Mouse (Mus musculus) heart, embryonic 15.5 days (tissue): ENCODE results near the gene Wipf2. TPM values are rescaled to one million over a fixed set of nuclear protein-coding genes. Genes with fewer than 3 reads are reported as not detected.
"Not testable (repeated sequence)": the region's sequence is repeated elsewhere in the genome, so short reads cannot be mapped to it uniquely, and the experiment has no call there.

Source experiments
- ATAC-seq: fragments of 200-750 bp; cut with Nextera tagmentation; replicated peaks from 2 replicates; pipeline ENCODE4 v1.8.0; 2017; ENCODE audit warnings: low read depth, moderate TSS enrichment; ENCODE audit not compliant: insufficient number of reproducible peaks, insufficient read depth, low FRiP score
- H3K27ac ChIP-seq: fragments of 300-500 bp; sonication (generic); 2 replicates; pipeline ENCODE4 v1.5.1; 2015; ENCODE audit warnings: mild to moderate bottlenecking, inconsistent platforms
- H3K27me3 ChIP-seq: fragments of 300-500 bp; sonication (generic); 2 replicates; pipeline ENCODE4 v1.6.1; 2015; ENCODE audit warnings: inconsistent platforms
- H3K36me3 ChIP-seq: fragments of 300-500 bp; sonication (generic); 2 replicates; pipeline ENCODE4 v1.6.1; 2015; ENCODE audit warnings: mild to moderate bottlenecking, inconsistent platforms
- H3K4me1 ChIP-seq: fragments of 300-500 bp; sonication (generic); replicated peaks from 2 replicates; pipeline ENCODE4 v1.6.1; 2015; ENCODE audit warnings: inconsistent platforms
- H3K4me2 ChIP-seq: fragments of 300-500 bp; sonication (generic); 2 replicates; pipeline ENCODE4 v1.6.1; 2015; ENCODE audit warnings: inconsistent platforms, mild to moderate bottlenecking, moderate library complexity
- H3K4me3 ChIP-seq: fragments of 300-500 bp; sonication (generic); 2 replicates; pipeline ENCODE4 v1.5.1; 2015; ENCODE audit warnings: mild to moderate bottlenecking, inconsistent platforms
- H3K9ac ChIP-seq: fragments of 300-500 bp; sonication (generic); 2 replicates; pipeline ENCODE4 v1.6.1; 2015; ENCODE audit warnings: mild to moderate bottlenecking, inconsistent platforms
- H3K9me3 ChIP-seq: fragments of 300-500 bp; sonication (generic); replicated peaks from 2 replicates; pipeline ENCODE4 v1.6.1; 2016; ENCODE audit warnings: inconsistent platforms
- WGBS: fragments of 180-500 bp; shearing (Covaris S2); methylation state at CpG from one replicate; pipeline ENCODE4 v1.1.7; 2015; ENCODE audit warnings: mixed read lengths; 5-methylcytosine and 5-hydroxymethylcytosine counted together
- polyA plus RNA-seq: library from polyadenylated mRNA; unstranded; fragments of >200 nt; fragmentation: Nextera tagmentation; extraction: Ambion mirVana; gene quantifications from 2 replicates; pipeline ENCODE4 v1.2.1, GENCODE M21; 2015

Gene Wipf2
- polyA plus RNA-seq = 2.2 and 2.8 TPM in 2 replicates

GRCm38 (mm10) chr11:98863028-98863750, at the start of gene Wipf2:
TSS of gene Wipf2 (plus strand) at chr11:98863638.
- 7% methylated on average over 39 of the region's 41 CpGs for WGBS
- H3K36me3 ChIP-seq = peaks cover 12% of the 10 kb centered on the region; the same call in 1 of the 2 replicates
- peak; percentile 86 for ATAC-seq
- H3K27me3 ChIP-seq = no peaks in the 10 kb centered on the region
- peak within 1 kb of the TSS; percentile 83 for H3K4me3 ChIP-seq
- no peaks in the 10 kb centered on the region for H3K9me3 ChIP-seq
- peak within 1 kb of the TSS; percentile 89 for H3K27ac ChIP-seq
- H3K4me1 ChIP-seq = peaks cover 16% of the 10 kb centered on the region
- H3K9ac ChIP-seq = peak within 1 kb of the TSS; percentile 85
- H3K4me2 ChIP-seq = peak within 1 kb of the TSS; percentile 83

- Histone ChIP-seq H3K27ac (no peak overlapping the region), H3K9ac (no peak overlapping the region), H3K4me3 (no peak overlapping the region), H3K27me3 (no peaks in the 10 kb centered on the region), H3K9me3 (no peaks in the 10 kb centered on the region), H3K4me1 (peaks cover 4% of the 10 kb centered on the region; the same call in 1 of the 2 replicates), H3K36me3 (peaks cover 83% of the 10 kb centered on the region), H3K4me2 (no peak overlapping the region)
- WGBS = 85% methylated on average over 1 of the region's 1 CpGs
- no peak for ATAC-seq
Observed at GRCm38 (mm10) chr11:98816706-98817239, 46.7 kb upstream of the Wipf2 start.

- no peaks in the 10 kb centered on the region for H3K9me3 ChIP-seq
- H3K27me3 ChIP-seq = no peaks in the 10 kb centered on the region
- no peak overlapping the region for H3K4me3 ChIP-seq
- H3K4me2 ChIP-seq = no peak overlapping the region
- no peak overlapping the region for H3K27ac ChIP-seq
- ATAC-seq = no peak
- 88% methylated on average over 5 of the region's 5 CpGs for WGBS
- peaks cover 73% of the 10 kb centered on the region for H3K36me3 ChIP-seq
- H3K4me1 ChIP-seq = no peaks in the 10 kb centered on the region
- no peak overlapping the region for H3K9ac ChIP-seq
Observed at GRCm38 (mm10) chr11:98820968-98821367, 42.5 kb upstream of the Wipf2 start.

GRCm38 (mm10) chr11:98826071-98826470, 37.4 kb upstream of the Wipf2 start:
- not testable (repeated sequence) for H3K4me1 ChIP-seq, ATAC-seq
- WGBS = 100% methylated on average over 2 of the region's 2 CpGs

GRCm38 (mm10) chr11:98827877-98828276, 35.6 kb upstream of the Wipf2 start:
- H3K9ac ChIP-seq = no peak overlapping the region
- 84% methylated on average over 2 of the region's 2 CpGs for WGBS
- ATAC-seq = no peak
- no peak overlapping the region for H3K4me3 ChIP-seq
- no peaks in the 10 kb centered on the region for H3K9me3 ChIP-seq
- no peaks in the 10 kb centered on the region for H3K4me1 ChIP-seq
- no peak overlapping the region for H3K27ac ChIP-seq
- H3K27me3 ChIP-seq = no peaks in the 10 kb centered on the region
- no peak overlapping the region for H3K4me2 ChIP-seq
- H3K36me3 ChIP-seq = peaks cover 86% of the 10 kb centered on the region

More at GRCm38 (mm10) chr11:98826071-98826470, 37.4 kb upstream of the Wipf2 start:
- peaks cover 81% of the 10 kb centered on the region for H3K36me3 ChIP-seq
- H3K27ac ChIP-seq, H3K9me3 ChIP-seq, H3K27me3 ChIP-seq, H3K9ac ChIP-seq, H3K4me2 ChIP-seq, H3K4me3 ChIP-seq: not testable (repeated sequence)

GRCm38 (mm10) chr11:98829091-98829775, 34.2 kb upstream of the Wipf2 start:
- Histone ChIP-seq H3K27me3 (no peaks in the 10 kb centered on the region), H3K4me2 (no peak overlapping the region), H3K27ac (no peak overlapping the region), H3K36me3 (peaks cover 87% of the 10 kb centered on the region), H3K4me3 (no peak overlapping the region), H3K9ac (no peak overlapping the region), H3K9me3 (no peaks in the 10 kb centered on the region), H3K4me1 (no peaks in the 10 kb centered on the region)
- no peak for ATAC-seq
- WGBS = 70% methylated on average over 12 of the region's 12 CpGs

GRCm38 (mm10) chr11:98829875-98830274, 33.6 kb upstream of the Wipf2 start:
- Histone ChIP-seq H3K27ac (no peak overlapping the region), H3K36me3 (peaks cover 89% of the 10 kb centered on the region), H3K9me3 (no peaks in the 10 kb centered on the region), H3K27me3 (no peaks in the 10 kb centered on the region), H3K4me3 (no peak overlapping the region), H3K4me2 (no peak overlapping the region), H3K4me1 (no peaks in the 10 kb centered on the region), H3K9ac (no peak overlapping the region)
- no peak for ATAC-seq
- WGBS = 70% methylated on average over 4 of the region's 4 CpGs

GRCm38 (mm10) chr11:98835296-98835695, 28.1 kb upstream of the Wipf2 start:
- 54% methylated on average over 5 of the region's 5 CpGs for WGBS
- no peak overlapping the region for H3K4me3 ChIP-seq
- H3K36me3 ChIP-seq = peaks cover 44% of the 10 kb centered on the region
- no peak overlapping the region for H3K4me2 ChIP-seq
- H3K9ac ChIP-seq = no peak overlapping the region
- no peak overlapping the region for H3K27ac ChIP-seq
- peaks cover 31% of the 10 kb centered on the region for H3K4me1 ChIP-seq
- H3K27me3 ChIP-seq = peaks cover 25% of the 10 kb centered on the region
- H3K9me3 ChIP-seq = no peaks in the 10 kb centered on the region
- no peak for ATAC-seq

- no peak overlapping the region for H3K4me3 ChIP-seq
- no peak overlapping the region for H3K4me2 ChIP-seq
- H3K9ac ChIP-seq = no peak overlapping the region
- no peak overlapping the region for H3K27ac ChIP-seq
- peaks cover 25% of the 10 kb centered on the region for H3K27me3 ChIP-seq
- WGBS = 55% methylated on average over 3 of the region's 3 CpGs
- peaks cover 31% of the 10 kb centered on the region for H3K4me1 ChIP-seq
- peaks cover 40% of the 10 kb centered on the region for H3K36me3 ChIP-seq
- no peak for ATAC-seq
- no peaks in the 10 kb centered on the region for H3K9me3 ChIP-seq
Observed at GRCm38 (mm10) chr11:98835725-98836124, 27.7 kb upstream of the Wipf2 start.

GRCm38 (mm10) chr11:98836128-98836527, 27.3 kb upstream of the Wipf2 start:
- no peak overlapping the region for H3K27ac ChIP-seq
- H3K4me3 ChIP-seq = peak overlapping the region; percentile 80
- H3K27me3 ChIP-seq = peaks cover 25% of the 10 kb centered on the region
- no peak for ATAC-seq
- H3K9ac ChIP-seq = 0 out of 2 replicates have a peak overlapping the region, but pooled peaks have one; percentile 81
- 32% methylated on average over 7 of the region's 7 CpGs for WGBS
- peak overlapping the region; percentile 100 for H3K4me2 ChIP-seq
- no peaks in the 10 kb centered on the region for H3K9me3 ChIP-seq
- peaks cover 31% of the 10 kb centered on the region for H3K4me1 ChIP-seq
- peaks cover 36% of the 10 kb centered on the region for H3K36me3 ChIP-seq

GRCm38 (mm10) chr11:98836651-98837141, 26.7 kb upstream of the Wipf2 start, which contains the start of gene Rapgefl1:
TSS of gene Rapgefl1 (plus strand) at chr11:98836785.
- Histone ChIP-seq H3K27me3 (peaks cover 25% of the 10 kb centered on the region), H3K4me2 (peak within 1 kb of the TSS; percentile 100), H3K4me1 (peaks cover 31% of the 10 kb centered on the region), H3K27ac (0 out of 2 replicates have a peak within 1 kb of the TSS, but pooled peaks have one; percentile 36), H3K9me3 (no peaks in the 10 kb centered on the region), H3K36me3 (peaks cover 30% of the 10 kb centered on the region), H3K4me3 (peak within 1 kb of the TSS; percentile 80), H3K9ac (peak within 1 kb of the TSS; percentile 81)
- peak; percentile 88 for ATAC-seq
- under 1% methylated on average over 47 of the region's 48 CpGs for WGBS
